Mouse (Mus musculus) frontal cortex, adult 2 months (tissue): Measurements from ENCODE around the gene Nkx2-1. TPM values are rescaled to one million over a fixed set of nuclear protein-coding genes. Genes with fewer than 3 reads are reported as not detected.
"Not testable (repeated sequence)": the region's sequence is repeated elsewhere in the genome, so short reads cannot be mapped to it uniquely, and the experiment has no call there.

Experiments used
- DNase-seq, 2 experiments: peaks; one replicate each; pipeline ENCODE4 v3.0.0; 2022; ENCODE audit warnings: low spot score in 1 of 2; ENCODE audit errors: extremely low spot score in 1 of 2
- polyA plus RNA-seq: library from polyadenylated mRNA; depleted of rRNA; stranded (reverse); fragments of >200 nt; gene quantifications from 2 replicates; pipeline ENCODE4 v1.2.3, GENCODE M21; 2012; rRNA removed

The Nkx2-1 gene
- polyA plus RNA-seq, result 0.18 and 0.36 TPM in 2 replicates

GRCm38 (mm10) chr12:56536884-56537265, at the start of gene Nkx2-1:
Nkx2-1 (minus strand) TSS chr12:56536908.
- no peak for DNase-seq

GRCm38 (mm10) chr12:56541068-56541467, 4.4 kb upstream of the Nkx2-1 start:
- DNase-seq, result peak; percentile 16 to 88

- no peak for DNase-seq
Observed at GRCm38 (mm10) chr12:56540591-56540990, 3.9 kb upstream of the Nkx2-1 start.

GRCm38 (mm10) chr12:56538601-56539000, 1.9 kb upstream of the Nkx2-1 start:
- no peak for DNase-seq

GRCm38 (mm10) chr12:56537931-56538330, 1.2 kb upstream of the Nkx2-1 start:
- no peak for DNase-seq

- no peak for DNase-seq
Observed at GRCm38 (mm10) chr12:56537342-56537741, 634 bp upstream of the Nkx2-1 start.

GRCm38 (mm10) chr12:56536174-56536883, 379 bp downstream of the Nkx2-1 start:
- DNase-seq, result no peak

GRCm38 (mm10) chr12:56535411-56536173, 1.1 kb downstream of the Nkx2-1 start:
- DNase-seq, result no peak

- no peak for DNase-seq
Observed at GRCm38 (mm10) chr12:56534651-56535326, 1.9 kb downstream of the Nkx2-1 start.

- DNase-seq, result no peak
Observed at GRCm38 (mm10) chr12:56534311-56534650, 2.4 kb downstream of the Nkx2-1 start.

GRCm38 (mm10) chr12:56533501-56534310, 3.0 kb downstream of the Nkx2-1 start:
- DNase-seq, result no peak

- DNase-seq, result no peak
Observed at GRCm38 (mm10) chr12:56532986-56533495, 3.7 kb downstream of the Nkx2-1 start.

- DNase-seq, result no peak
Observed at GRCm38 (mm10) chr12:56532142-56532541, 4.6 kb downstream of the Nkx2-1 start.

- no peak for DNase-seq
Observed at GRCm38 (mm10) chr12:56531051-56531620, 5.6 kb downstream of the Nkx2-1 start.

GRCm38 (mm10) chr12:56529931-56530330, 6.8 kb downstream of the Nkx2-1 start:
- no peak for DNase-seq

GRCm38 (mm10) chr12:56528881-56529681, 7.6 kb downstream of the Nkx2-1 start:
- DNase-seq, result no peak

- DNase-seq, result no peak
Observed at GRCm38 (mm10) chr12:56528034-56528570, 8.6 kb downstream of the Nkx2-1 start.

- no peak for DNase-seq
Observed at GRCm38 (mm10) chr12:56527071-56527470, 9.6 kb downstream of the Nkx2-1 start.

- not testable (repeated sequence) for DNase-seq
Observed at GRCm38 (mm10) chr12:56525219-56525797, 11.4 kb downstream of the Nkx2-1 start.
